Mouse (Mus musculus): ENCODE results near the gene Slx4ip. TPM values are rescaled to one million over a fixed set of nuclear protein-coding genes. Genes with fewer than 3 reads are reported as not detected.
A peak's percentile ranks its signal among the peaks of the same experiment; 100 is the strongest.

Slx4ip gene
- polyA plus RNA-seq, 1 experiment, result 0.58 TPM

DNA sequence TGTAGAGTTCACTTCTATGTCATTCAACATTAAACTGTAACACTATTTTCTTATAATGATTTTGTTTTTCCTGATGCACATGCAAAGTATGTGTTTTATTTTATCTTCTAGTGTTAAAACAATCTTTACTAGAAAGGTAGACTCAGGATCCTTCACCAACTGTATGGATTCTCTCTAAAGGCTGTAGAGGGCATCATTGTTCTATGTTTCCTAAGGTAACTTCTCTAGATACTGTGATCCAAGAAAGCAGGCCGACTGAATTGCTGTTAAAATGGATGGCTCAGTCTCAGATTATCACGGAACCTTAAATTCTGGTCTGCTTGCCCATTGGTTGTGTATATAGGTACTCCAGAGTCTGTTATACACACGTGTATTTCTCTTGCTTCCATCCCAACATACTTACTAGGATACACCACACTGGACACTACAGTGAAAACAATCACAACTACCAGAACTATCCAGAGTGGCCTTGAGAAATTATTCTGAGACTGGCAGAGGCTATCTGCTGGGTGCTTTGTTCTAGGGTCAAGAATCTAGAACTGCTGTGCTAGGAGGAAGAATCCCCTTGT is 23.4 kb downstream of the Slx4ip start:
- H3K4me1 ChIP-seq (ENCODE audit: control insufficient read depth, insufficient read depth, low read length), result no peaks in the 10 kb centered on the region
- WGBS, result 42% methylated on average over 3 of the region's 3 CpGs
- peak; percentile 21 for DNase-seq
- TF ChIP-seq CTCF (conservative IDR thresholded peaks at IDR 0.05; ENCODE audit: insufficient read depth, insufficient read length, low read depth, low read length), result 0 out of 2 replicates have a peak, but pooled peaks have one; percentile 19
- no peak for TF ChIP-seq POLR2A (IDR thresholded peaks at IDR 0.05; ENCODE audit: low read depth, low read length)
- no peaks in the 10 kb centered on the region for H3K27me3 ChIP-seq (replicated peaks; ENCODE audit: control insufficient read depth, insufficient read depth, low read length)
- no peak overlapping the region for H3K4me3 ChIP-seq (ENCODE audit: insufficient read depth, low read depth, low read length)
- no peaks in the 10 kb centered on the region for H3K36me3 ChIP-seq (ENCODE audit: control insufficient read depth, insufficient read depth, low read length)
- no peak overlapping the region for H3K27ac ChIP-seq (ENCODE audit: insufficient read depth, low read depth, low read length)

DNA sequence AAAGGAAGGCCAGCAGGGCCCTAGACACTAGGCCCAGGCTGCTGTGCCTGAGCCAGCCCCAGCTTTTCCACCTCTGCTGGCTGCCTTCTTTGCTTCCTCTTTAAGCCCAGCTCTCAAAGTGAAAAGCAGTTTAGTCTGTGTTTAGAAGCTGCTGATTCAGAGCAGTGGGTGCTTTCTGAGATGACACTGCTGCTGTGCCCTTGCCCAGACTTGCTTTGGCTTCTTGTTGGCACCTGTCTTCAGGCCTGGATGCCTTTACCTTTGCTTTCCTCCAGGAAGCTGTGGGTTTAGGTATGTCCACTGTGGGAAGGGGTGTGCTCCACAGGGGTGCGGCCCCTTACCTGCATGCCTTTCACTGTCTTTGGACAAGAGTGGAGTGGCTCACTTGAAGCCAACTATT is 28.4 kb downstream of the Slx4ip start:
- Histone ChIP-seq H3K27me3 (replicated peaks; ENCODE audit: control insufficient read depth, insufficient read depth, low read length) (no peaks in the 10 kb centered on the region), H3K27ac (ENCODE audit: insufficient read depth, low read depth, low read length) (no peak overlapping the region), H3K36me3 (ENCODE audit: control insufficient read depth, insufficient read depth, low read length) (no peaks in the 10 kb centered on the region), H3K4me1 (ENCODE audit: control insufficient read depth, insufficient read depth, low read length) (no peaks in the 10 kb centered on the region), H3K4me3 (ENCODE audit: insufficient read depth, low read depth, low read length) (no peak overlapping the region)
- TF ChIP-seq CTCF (conservative IDR thresholded peaks at IDR 0.05; ENCODE audit: insufficient read depth, insufficient read length, low read depth, low read length) (no peak), POLR2A (IDR thresholded peaks at IDR 0.05; ENCODE audit: low read depth, low read length) (no peak)
- WGBS, result 97% methylated on average over 1 of the region's 1 CpGs
- no peak for DNase-seq

DNA sequence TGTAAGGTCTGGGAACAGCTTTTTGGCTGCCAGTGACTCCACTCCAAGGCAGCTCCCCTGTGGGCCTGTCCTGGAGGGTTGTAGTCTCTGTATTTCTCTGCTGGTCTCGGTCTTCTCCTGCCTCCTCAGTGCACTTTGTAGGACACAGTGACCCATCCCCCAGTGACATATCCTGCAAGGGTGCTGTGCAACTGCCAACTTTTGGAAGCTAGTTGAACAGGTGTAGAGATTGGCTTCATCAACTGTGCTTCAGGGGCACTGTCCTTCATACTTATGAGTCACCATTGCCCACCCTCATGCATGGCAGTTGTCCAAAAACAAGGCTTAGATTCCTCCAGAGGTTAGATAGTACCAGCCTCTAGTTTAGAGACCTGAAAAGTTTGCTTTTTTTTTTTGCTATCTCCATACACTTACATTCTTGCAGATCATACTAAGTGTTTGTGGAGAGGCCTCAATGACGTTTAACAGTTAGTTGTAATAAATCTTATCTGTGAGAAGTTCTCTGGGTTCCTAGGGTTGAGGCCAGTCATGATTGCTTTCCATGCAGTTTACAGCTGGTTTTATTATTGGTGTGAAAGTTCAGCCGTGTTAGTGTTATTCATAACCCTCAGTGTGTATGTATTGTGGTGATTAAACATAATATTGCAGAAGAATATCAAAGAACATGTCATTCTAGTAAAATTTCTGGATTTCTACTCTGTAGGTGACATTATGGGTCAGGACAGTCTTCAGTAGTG is 29.4 kb downstream of the Slx4ip start:
- Histone ChIP-seq H3K27me3 (replicated peaks; ENCODE audit: control insufficient read depth, insufficient read depth, low read length) (no peaks in the 10 kb centered on the region), H3K4me3 (ENCODE audit: insufficient read depth, low read depth, low read length) (no peak overlapping the region), H3K27ac (ENCODE audit: insufficient read depth, low read depth, low read length) (no peak overlapping the region), H3K36me3 (ENCODE audit: control insufficient read depth, insufficient read depth, low read length) (no peaks in the 10 kb centered on the region), H3K4me1 (ENCODE audit: control insufficient read depth, insufficient read depth, low read length) (no peaks in the 10 kb centered on the region)
- no peak for TF ChIP-seq POLR2A (IDR thresholded peaks at IDR 0.05; ENCODE audit: low read depth, low read length)
- no peak for TF ChIP-seq CTCF (conservative IDR thresholded peaks at IDR 0.05; ENCODE audit: insufficient read depth, insufficient read length, low read depth, low read length)
- 70% methylated on average over 3 of the region's 3 CpGs for WGBS
- no peak for DNase-seq

DNA sequence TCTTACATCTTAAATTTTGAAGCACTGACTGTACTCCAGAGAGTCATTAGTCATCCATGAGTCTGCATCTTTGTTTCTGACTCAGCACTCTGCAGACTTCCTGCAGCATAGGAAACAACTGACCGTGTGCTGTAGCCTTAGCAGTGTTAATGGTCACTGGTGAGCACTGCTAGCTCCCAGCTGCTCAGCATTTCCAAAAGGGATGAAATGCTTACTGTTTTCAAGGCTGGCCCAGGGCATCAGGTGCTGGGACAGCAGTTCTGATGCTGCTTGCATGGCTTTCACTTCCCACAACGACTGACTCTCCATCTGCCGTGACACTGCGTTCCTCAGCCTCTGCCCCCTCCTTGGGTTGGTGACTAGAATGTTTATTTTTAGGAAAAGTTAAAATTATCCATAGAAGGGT is 30.0 kb downstream of the Slx4ip start:
- Histone ChIP-seq H3K4me1 (ENCODE audit: control insufficient read depth, insufficient read depth, low read length) (no peaks in the 10 kb centered on the region), H3K36me3 (ENCODE audit: control insufficient read depth, insufficient read depth, low read length) (no peaks in the 10 kb centered on the region), H3K4me3 (ENCODE audit: insufficient read depth, low read depth, low read length) (no peak overlapping the region), H3K27ac (ENCODE audit: insufficient read depth, low read depth, low read length) (no peak overlapping the region), H3K27me3 (replicated peaks; ENCODE audit: control insufficient read depth, insufficient read depth, low read length) (no peaks in the 10 kb centered on the region)
- TF ChIP-seq CTCF (conservative IDR thresholded peaks at IDR 0.05; ENCODE audit: insufficient read depth, insufficient read length, low read depth, low read length) (no peak), POLR2A (IDR thresholded peaks at IDR 0.05; ENCODE audit: low read depth, low read length) (no peak)
- peak; percentile 15 for DNase-seq
- 53% methylated on average over 4 of the region's 4 CpGs for WGBS

DNA sequence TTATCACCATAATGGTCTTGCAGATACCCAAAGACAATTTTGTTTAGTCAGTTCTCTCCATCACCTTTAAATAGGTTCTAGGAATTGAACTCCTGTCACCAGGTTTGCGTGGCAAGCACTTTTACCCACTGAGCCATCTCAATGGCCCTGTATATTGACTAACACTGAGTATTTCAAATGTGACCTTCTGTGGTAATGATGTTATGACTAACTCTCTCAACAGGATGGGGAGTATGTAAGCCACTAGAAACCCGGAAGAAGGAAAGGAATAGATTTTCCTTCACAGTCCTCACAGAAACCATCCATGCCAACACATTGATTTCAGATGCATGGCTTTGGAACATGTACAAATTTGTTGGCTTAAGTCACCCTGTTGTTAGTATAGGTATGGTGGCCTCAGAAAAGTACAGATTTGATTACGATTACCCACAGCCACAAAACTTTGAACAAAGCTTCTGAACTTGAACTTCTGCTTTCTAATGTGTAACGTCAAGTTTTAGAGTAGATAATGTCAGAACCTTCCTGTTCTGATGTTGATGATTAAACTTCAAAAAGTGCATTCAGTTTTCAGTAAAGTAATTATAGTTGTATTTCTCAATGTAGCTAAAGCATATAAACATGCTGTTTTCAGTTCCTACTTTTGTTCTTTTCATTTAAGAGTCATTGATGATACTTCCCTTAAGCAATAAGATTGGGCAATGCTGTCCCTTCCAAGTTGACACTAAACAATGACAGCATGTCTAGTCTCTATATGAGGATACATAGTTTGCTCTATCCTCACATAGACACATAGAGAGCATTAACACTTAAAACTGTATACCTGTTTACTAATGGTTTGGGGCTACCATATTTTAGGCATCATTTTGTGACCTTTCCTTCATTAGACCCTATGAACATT is 45.6 kb downstream of the Slx4ip start:
- Histone ChIP-seq H3K4me3 (ENCODE audit: insufficient read depth, low read depth, low read length) (no peak overlapping the region), H3K36me3 (ENCODE audit: control insufficient read depth, insufficient read depth, low read length) (no peaks in the 10 kb centered on the region), H3K27me3 (replicated peaks; ENCODE audit: control insufficient read depth, insufficient read depth, low read length) (no peaks in the 10 kb centered on the region), H3K27ac (ENCODE audit: insufficient read depth, low read depth, low read length) (no peak overlapping the region), H3K4me1 (ENCODE audit: control insufficient read depth, insufficient read depth, low read length) (no peaks in the 10 kb centered on the region)
- WGBS, result 82% methylated on average over 4 of the region's 4 CpGs
- no peak for TF ChIP-seq CTCF (conservative IDR thresholded peaks at IDR 0.05; ENCODE audit: insufficient read depth, insufficient read length, low read depth, low read length)
- TF ChIP-seq POLR2A (IDR thresholded peaks at IDR 0.05; ENCODE audit: low read depth, low read length), result no peak
- DNase-seq, result no peak

DNA sequence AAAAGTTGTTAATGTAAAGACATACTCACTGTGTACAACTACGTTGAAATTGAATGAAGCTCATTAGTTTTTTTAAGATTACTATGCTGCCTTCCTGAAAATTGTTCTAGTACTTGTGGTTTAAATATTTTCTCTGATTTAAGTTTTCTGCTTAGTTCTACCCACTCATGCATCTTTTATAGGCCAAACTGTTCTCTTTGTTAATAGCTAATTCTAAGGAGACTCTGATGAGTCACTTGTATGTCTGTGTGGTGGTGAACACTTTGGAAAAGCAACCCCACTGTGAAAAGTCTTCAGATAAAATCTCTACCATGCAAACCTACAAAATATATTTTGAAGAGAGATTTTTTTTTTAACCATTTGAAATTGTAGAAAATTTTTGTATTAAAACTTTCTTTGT is 47.2 kb downstream of the Slx4ip start:
- no peaks in the 10 kb centered on the region for H3K36me3 ChIP-seq (ENCODE audit: control insufficient read depth, insufficient read depth, low read length)
- WGBS, result 87% methylated on average over 1 of the region's 1 CpGs
- no peaks in the 10 kb centered on the region for H3K27me3 ChIP-seq (replicated peaks; ENCODE audit: control insufficient read depth, insufficient read depth, low read length)
- no peaks in the 10 kb centered on the region for H3K4me1 ChIP-seq (ENCODE audit: control insufficient read depth, insufficient read depth, low read length)
- DNase-seq, result no peak
- no peak overlapping the region for H3K27ac ChIP-seq (ENCODE audit: insufficient read depth, low read depth, low read length)
- H3K4me3 ChIP-seq (ENCODE audit: insufficient read depth, low read depth, low read length), result no peak overlapping the region
- TF ChIP-seq POLR2A (IDR thresholded peaks at IDR 0.05; ENCODE audit: low read depth, low read length), result no peak
- no peak for TF ChIP-seq CTCF (conservative IDR thresholded peaks at IDR 0.05; ENCODE audit: insufficient read depth, insufficient read length, low read depth, low read length)

DNA sequence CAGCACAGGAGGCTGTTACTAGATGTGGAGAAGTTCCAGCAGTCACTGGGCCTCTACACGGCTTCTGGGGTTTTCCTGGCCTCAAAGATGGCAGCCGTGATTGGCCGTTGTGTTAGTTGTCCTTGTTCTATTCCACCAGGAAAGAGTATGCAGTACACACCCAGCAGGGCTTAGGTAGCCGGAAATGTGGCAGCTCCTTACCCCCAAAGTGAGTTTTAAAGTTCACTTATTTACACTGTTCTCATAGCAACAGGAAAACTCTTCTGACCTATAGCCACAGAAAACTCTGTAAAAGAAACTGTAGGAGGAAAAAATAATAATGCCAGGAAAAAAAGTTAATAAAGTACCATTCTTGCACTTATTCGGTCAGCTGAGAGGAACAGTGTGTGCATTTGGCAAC is 55.3 kb downstream of the Slx4ip start:
- Histone ChIP-seq H3K4me3 (ENCODE audit: insufficient read depth, low read depth, low read length) (no peak overlapping the region), H3K4me1 (ENCODE audit: control insufficient read depth, insufficient read depth, low read length) (peaks cover 8% of the 10 kb centered on the region), H3K27me3 (replicated peaks; ENCODE audit: control insufficient read depth, insufficient read depth, low read length) (no peaks in the 10 kb centered on the region), H3K36me3 (ENCODE audit: control insufficient read depth, insufficient read depth, low read length) (no peaks in the 10 kb centered on the region), H3K27ac (ENCODE audit: insufficient read depth, low read depth, low read length) (no peak overlapping the region)
- WGBS, result 72% methylated on average over 5 of the region's 5 CpGs
- DNase-seq, result no peak
- TF ChIP-seq CTCF (conservative IDR thresholded peaks at IDR 0.05; ENCODE audit: insufficient read depth, insufficient read length, low read depth, low read length) (no peak), POLR2A (IDR thresholded peaks at IDR 0.05; ENCODE audit: low read depth, low read length) (no peak)

Measured in kidney, adult 2 months (tissue).